Mouse (Mus musculus) thymus, adult 18-20 months (tissue): ENCODE results near the gene Gorasp2.

Experiments used
- DNase-seq, 2 experiments: peaks; one replicate each; pipeline ENCODE4 v3.0.0; 2022; ENCODE audit warnings: mixed read lengths in 2 of 2

Gorasp2 gene

GRCm38 (mm10) chr2:70742588-70742987 is 81.2 kb downstream of the Gorasp2 start:
- DNase-seq: no peak

- DNase-seq: no peak
These were observed 90.3 kb downstream of the Gorasp2 start for GRCm38 (mm10) chr2:70751655-70752054.

GRCm38 (mm10) chr2:70752149-70752548 is 90.8 kb downstream of the Gorasp2 start:
- no peak for DNase-seq
